Mouse (Mus musculus) megakaryocyte, embryonic 14.5 days (primary cell): ENCODE measurements around the gene Relch.

Experiments
- FLI1 ChIP-seq: IDR thresholded peaks from 2 replicates; pipeline ENCODE4 v1.6.1; 2012; ENCODE audit warnings: low read length, inconsistent platforms, mixed read lengths
- GATA1 ChIP-seq: IDR thresholded peaks from 3 replicates; pipeline ENCODE4 v1.6.1; 2012; ENCODE audit warnings: mixed read lengths, low read length, inconsistent platforms, borderline replicate concordance

GRCm38 (mm10) chr1:105765586-105765985, 101.9 kb downstream of the Relch start:
- no peak for TF ChIP-seq GATA1
- TF ChIP-seq FLI1, result no peak
